Mouse (Mus musculus) cerebellum, adult (tissue): ENCODE measurements at regions not wholly inside any gene's neighbourhood (a gene's known extent, or its start where the extent isn't known, plus 50 kb on each side); places are given as distances from the start of the nearest gene placed in this dataset.

Experiments
- ATAC-seq: cut with Nextera tagmentation; 2 replicates; pipeline ENCODE4 v1.9.2; 2017; ENCODE audit warnings: mild to moderate bottlenecking, moderate library complexity, mixed read lengths; ENCODE audit not compliant: insufficient number of reproducible peaks, low FRiP score, low TSS enrichment

DNA sequence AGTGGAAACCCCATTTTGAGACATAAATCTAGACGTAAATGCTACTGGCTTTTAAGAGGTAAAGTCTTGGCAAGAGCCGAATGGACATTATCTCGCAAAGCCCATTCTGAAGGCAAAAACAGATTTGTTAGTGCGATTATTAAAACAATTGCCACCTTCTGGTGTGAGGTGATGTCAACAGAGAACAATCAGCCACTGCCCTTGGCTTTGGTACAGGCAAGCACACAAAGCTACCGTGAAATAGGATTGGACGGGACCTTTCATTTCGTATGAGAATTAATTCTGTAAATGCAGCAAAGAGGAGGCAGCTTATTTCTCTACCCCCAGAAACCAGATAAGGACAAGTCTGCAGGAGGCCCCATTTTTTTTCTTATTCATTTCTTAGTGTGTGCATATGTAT lies 52.5 kb upstream of the Tenm3 start:
- no peak for ATAC-seq

DNA sequence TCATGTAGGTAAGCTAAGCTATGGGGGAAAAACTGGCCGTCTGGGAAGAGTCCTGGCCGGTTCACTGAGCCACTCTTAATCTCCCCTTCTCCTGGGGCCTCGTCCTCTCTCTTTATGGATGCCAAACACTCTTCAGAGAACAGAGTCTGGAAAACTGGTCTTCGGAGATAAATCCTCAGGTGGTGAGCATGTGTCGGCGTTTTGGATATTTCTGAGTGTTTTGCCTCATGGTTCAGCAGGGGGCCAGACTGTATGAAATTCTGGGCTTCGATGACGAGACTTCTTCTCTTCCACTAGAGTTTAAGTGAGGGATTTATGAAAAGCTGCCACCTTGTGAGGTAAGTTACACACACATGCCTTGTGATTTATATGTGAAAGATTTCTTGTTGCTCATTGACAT lies 51.8 kb upstream of the Tenm3 start:
- ATAC-seq, result no peak
